Mouse (Mus musculus) CD4-positive naive resting alpha-beta T cell, adult 57 days (primary cell): ENCODE measurements around the gene Dctn5. TPM values are rescaled to one million over a fixed set of nuclear protein-coding genes. Genes with fewer than 3 reads are reported as not detected.

ENCODE experiments used
- total RNA-seq: library from RNA; stranded (reverse); gene quantifications from one replicate; pipeline ENCODE4 v1.2.4, GENCODE M21; 2023

The Dctn5 gene
- total RNA-seq = 49.5 TPM

GRCm38 (mm10) chr7:122132497-122133337 lies at the start of gene Dctn5, which contains the start of gene Palb2:
Gene Dctn5 (plus strand): TSS chr7:122133041.
Gene Palb2 (minus strand): TSS chr7:122132985.

GRCm38 (mm10) chr7:122101747-122102244 lies 31.0 kb upstream of the Dctn5 start, which contains the start of gene Ndufab1:
Gene Ndufab1 (minus strand): TSS chr7:122101886.

GRCm38 (mm10) chr7:122158915-122159902 lies 26.4 kb downstream of the Dctn5 start, which contains the start of gene Plk1:
Gene Plk1 (plus strand): TSS chr7:122159439.

GRCm38 (mm10) chr7:122186043-122186442 lies 53.2 kb downstream of the Dctn5 start, which contains the start of gene Ern2:
Gene Ern2 (minus strand): TSS chr7:122186207.

Other genes with a start within 250 kb of the Dctn5 start
- gene Cog7, start 151.3 kb upstream of the Dctn5 start, total RNA-seq = 11.2 TPM
- gene Gga2, start 111.8 kb upstream of the Dctn5 start, total RNA-seq = 21.0 TPM
- 44.2 TPM for gene Ubfd1, start 65.9 kb upstream of the Dctn5 start, total RNA-seq
- 19.7 TPM for gene Ears2, start 65.8 kb upstream of the Dctn5 start, total RNA-seq
- gene Ndufab1, start 31.2 kb upstream of the Dctn5 start, total RNA-seq = 80.0 TPM
- 3.9 TPM for gene Palb2, start 56 bp upstream of the Dctn5 start, total RNA-seq
- gene Plk1, start 26.4 kb downstream of the Dctn5 start, total RNA-seq = 5.3 TPM
- not detected for gene Ern2, start 53.2 kb downstream of the Dctn5 start, total RNA-seq
- gene Chp2, start 86.5 kb downstream of the Dctn5 start, total RNA-seq = 0.80 TPM
- 129 TPM for gene Prkcb, start 155.7 kb downstream of the Dctn5 start, total RNA-seq